Mouse (Mus musculus) lung, embryonic 16.5 days (tissue): ENCODE results near the gene Inka2. TPM values are rescaled to one million over a fixed set of nuclear protein-coding genes. Genes with fewer than 3 reads are reported as not detected.

Source experiments
- ATAC-seq: fragments of 200-750 bp; cut with Nextera tagmentation; 2 replicates; pipeline ENCODE4 v1.8.0; 2017; ENCODE audit warnings: low read depth, mild to moderate bottlenecking, moderate library complexity
- H3K27ac ChIP-seq: fragments of 300-500 bp; sonication (generic); 2 replicates; pipeline ENCODE4 v1.5.1; 2014; ENCODE audit warnings: mild to moderate bottlenecking, control low read depth, low read length
- H3K27me3 ChIP-seq: fragments of 300-500 bp; sonication (generic); 2 replicates; pipeline ENCODE4 v1.6.1; 2014; ENCODE audit warnings: low read depth, low read length, mixed read lengths; ENCODE audit not compliant: control insufficient read depth, insufficient read depth
- H3K36me3 ChIP-seq: fragments of 300-500 bp; sonication (generic); 2 replicates; pipeline ENCODE4 v1.6.1; 2014; ENCODE audit warnings: low read length; ENCODE audit not compliant: control insufficient read depth, insufficient read depth
- H3K4me1 ChIP-seq: fragments of 300-500 bp; sonication (generic); replicated peaks from 2 replicates; pipeline ENCODE4 v1.6.1; 2014; ENCODE audit warnings: low read length, mixed read lengths; ENCODE audit not compliant: control insufficient read depth, insufficient read depth
- H3K4me2 ChIP-seq: fragments of 300-500 bp; sonication (generic); 2 replicates; pipeline ENCODE4 v1.6.1; 2014; ENCODE audit warnings: low read depth, low read length, control low read depth
- H3K4me3 ChIP-seq: fragments of 300-500 bp; sonication (generic); 2 replicates; pipeline ENCODE4 v1.5.1; 2014; ENCODE audit warnings: mild to moderate bottlenecking, low read length, control low read depth
- H3K9ac ChIP-seq: fragments of 300-500 bp; sonication (generic); 2 replicates; pipeline ENCODE4 v1.6.1; 2014; ENCODE audit warnings: low read length, control low read depth
- H3K9me3 ChIP-seq: fragments of 300-500 bp; sonication (generic); 2 replicates; pipeline ENCODE4 v1.6.1; 2016; ENCODE audit warnings: low read length; ENCODE audit not compliant: control insufficient read depth
- WGBS: fragments of 180-500 bp; shearing (Covaris S2); extraction: QIAGEN DNeasy Blood & Tissue Kit; methylation state at CpG from one replicate; pipeline ENCODE4 v1.1.7; 2014; 5-methylcytosine and 5-hydroxymethylcytosine counted together
- polyA plus RNA-seq: library from polyadenylated mRNA; unstranded; fragments of >200 nt; fragmentation: Nextera tagmentation; extraction: Ambion mirVana; gene quantifications from 2 replicates; pipeline ENCODE4 v1.2.1, GENCODE M21; 2015

Gene Inka2
- polyA plus RNA-seq = 2.4 and 2.5 TPM in 2 replicates

DNA sequence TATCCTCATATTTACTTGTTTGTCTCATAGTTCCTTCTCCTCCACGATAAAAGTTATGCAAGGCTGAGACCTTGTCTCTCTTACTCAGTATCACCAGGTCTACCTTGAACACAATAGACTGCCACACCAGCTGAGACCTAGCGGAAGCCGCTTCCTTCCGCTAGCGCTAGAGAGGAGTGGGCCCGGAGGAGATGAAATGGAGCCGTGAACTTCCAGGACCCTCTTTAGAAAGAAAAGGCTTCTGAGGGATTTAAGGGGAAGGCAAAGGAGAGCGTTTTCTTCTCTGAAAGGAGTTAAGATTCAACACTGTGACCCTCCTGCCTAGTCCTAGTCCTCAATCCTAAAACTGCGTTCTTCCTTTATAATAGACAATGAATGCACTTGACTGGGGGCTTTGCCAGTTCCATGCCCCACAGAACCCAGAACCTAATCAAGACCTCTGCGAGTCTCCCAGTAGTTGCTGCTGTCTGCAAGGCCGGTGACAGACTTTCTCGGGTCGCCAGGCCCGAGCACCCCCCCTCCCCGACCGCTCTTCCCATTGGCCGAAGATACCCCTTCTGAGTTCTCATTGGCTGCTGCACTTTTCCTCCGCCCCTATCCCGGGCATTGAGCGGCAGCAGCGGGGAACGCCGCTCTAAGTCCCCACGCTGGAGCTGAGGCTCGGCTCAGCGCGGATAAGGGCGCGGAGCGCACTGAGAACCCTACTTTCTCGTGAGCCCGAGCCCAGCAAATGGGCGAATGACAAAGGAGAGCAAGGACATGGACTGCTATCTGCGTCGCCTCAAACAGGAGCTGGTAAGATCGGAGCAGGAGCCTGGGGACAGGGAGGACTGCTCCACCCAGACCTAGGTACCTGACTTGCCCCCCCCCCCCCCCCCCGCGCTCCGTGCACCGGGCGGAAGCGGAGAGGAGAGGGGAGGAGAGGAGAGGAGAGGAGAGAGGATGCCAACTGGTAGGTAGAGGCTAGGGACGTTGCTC, at the start of gene Inka2:
Gene Inka2, plus strand, starts transcription at position 569 of the 978 bp plus-strand sequence.
- Histone ChIP-seq H3K4me1 (peaks cover 35% of the 10 kb centered on the region), H3K4me2 (peak within 1 kb of the TSS; percentile 99), H3K9ac (peak within 1 kb of the TSS; percentile 71), H3K27me3 (no peaks in the 10 kb centered on the region), H3K27ac (peak within 1 kb of the TSS; percentile 62), H3K36me3 (no peaks in the 10 kb centered on the region), H3K4me3 (peak within 1 kb of the TSS; percentile 63), H3K9me3 (no peaks in the 10 kb centered on the region)
- WGBS = 5% methylated on average over 37 of the region's 43 CpGs
- ATAC-seq = peak; percentile 94

DNA sequence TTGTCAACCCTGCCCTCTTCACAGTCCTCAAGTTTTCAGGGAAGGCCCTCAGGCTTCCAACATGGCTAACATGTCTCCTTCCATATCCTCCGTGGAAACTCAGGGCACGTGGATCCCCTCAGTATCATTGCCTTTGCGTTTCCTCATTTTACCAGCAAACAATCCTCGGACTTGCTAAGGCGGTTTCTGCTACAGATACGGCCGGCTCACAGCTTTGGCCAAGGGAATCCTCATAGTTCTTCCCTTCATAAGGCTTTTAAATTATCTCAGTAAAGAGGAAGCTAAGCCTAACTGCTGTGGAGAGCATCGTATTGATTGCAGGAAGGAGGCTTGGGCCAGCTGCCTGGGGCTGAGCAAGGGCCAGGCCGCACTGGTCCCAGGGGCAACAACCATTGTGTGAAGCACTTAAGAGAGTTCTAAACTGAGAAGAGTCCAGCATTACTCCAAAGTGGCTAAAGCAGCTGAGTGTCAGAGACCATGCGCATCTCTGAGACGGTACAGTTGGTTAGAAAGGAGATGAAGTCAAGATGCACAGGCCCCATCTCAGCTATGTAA, 49.3 kb upstream of the Inka2 start:
- Histone ChIP-seq H3K9me3 (no peaks in the 10 kb centered on the region), H3K4me1 (no peaks in the 10 kb centered on the region), H3K36me3 (no peaks in the 10 kb centered on the region), H3K9ac (no peak overlapping the region), H3K27ac (no peak overlapping the region), H3K4me2 (no peak overlapping the region), H3K27me3 (no peaks in the 10 kb centered on the region), H3K4me3 (no peak overlapping the region)
- WGBS = 89% methylated on average over 11 of the region's 11 CpGs
- no peak for ATAC-seq

DNA sequence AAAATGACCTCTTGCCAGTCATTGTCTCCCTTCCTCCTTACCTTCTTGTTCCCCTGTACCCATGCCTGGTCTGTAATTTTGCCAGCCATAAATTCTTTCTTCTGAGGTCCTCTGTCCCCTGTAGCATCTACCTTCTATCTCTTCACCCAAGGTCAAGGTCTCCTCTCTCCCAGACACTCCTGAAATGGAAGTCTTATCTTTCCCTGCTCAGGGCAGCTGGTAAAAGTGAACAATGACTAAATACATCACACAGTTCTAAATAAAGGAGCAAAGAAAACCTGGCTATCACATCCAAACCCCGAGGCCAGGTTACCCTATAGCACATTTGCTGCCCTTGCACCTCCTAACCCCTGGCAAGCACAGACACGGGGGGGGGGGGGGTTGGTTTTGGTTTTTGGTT, 43.9 kb upstream of the Inka2 start:
- Histone ChIP-seq H3K4me1 (no peaks in the 10 kb centered on the region), H3K27ac (no peak overlapping the region), H3K9me3 (no peaks in the 10 kb centered on the region), H3K36me3 (no peaks in the 10 kb centered on the region), H3K27me3 (no peaks in the 10 kb centered on the region), H3K4me2 (no peak overlapping the region), H3K9ac (no peak overlapping the region), H3K4me3 (no peak overlapping the region)
- no peak for ATAC-seq
- WGBS = 40% methylated on average over 2 of the region's 2 CpGs

DNA sequence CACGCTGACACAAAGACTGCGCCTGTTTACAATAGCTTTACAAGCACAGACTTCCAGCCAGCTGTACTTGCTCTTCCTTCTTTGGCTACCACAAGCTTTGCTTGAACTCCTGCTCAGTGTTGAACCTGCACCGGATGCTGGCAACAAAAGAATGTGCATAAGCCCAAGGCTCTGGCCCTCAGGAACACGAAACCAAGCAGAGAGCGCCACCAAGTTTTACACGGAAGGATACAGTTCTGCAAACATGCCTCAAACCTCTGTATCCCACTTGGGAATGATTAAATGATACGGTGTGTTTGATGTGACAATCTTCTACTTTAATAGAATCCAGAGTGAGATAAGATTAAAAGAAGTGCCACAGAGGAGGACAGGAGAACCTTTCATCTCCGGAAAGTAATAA, 41.4 kb upstream of the Inka2 start:
- 45% methylated on average over 8 of the region's 8 CpGs for WGBS
- Histone ChIP-seq H3K27ac (no peak overlapping the region), H3K4me2 (no peak overlapping the region), H3K9ac (no peak overlapping the region), H3K9me3 (no peaks in the 10 kb centered on the region), H3K36me3 (no peaks in the 10 kb centered on the region), H3K27me3 (no peaks in the 10 kb centered on the region), H3K4me3 (no peak overlapping the region), H3K4me1 (no peaks in the 10 kb centered on the region)
- ATAC-seq = no peak

DNA sequence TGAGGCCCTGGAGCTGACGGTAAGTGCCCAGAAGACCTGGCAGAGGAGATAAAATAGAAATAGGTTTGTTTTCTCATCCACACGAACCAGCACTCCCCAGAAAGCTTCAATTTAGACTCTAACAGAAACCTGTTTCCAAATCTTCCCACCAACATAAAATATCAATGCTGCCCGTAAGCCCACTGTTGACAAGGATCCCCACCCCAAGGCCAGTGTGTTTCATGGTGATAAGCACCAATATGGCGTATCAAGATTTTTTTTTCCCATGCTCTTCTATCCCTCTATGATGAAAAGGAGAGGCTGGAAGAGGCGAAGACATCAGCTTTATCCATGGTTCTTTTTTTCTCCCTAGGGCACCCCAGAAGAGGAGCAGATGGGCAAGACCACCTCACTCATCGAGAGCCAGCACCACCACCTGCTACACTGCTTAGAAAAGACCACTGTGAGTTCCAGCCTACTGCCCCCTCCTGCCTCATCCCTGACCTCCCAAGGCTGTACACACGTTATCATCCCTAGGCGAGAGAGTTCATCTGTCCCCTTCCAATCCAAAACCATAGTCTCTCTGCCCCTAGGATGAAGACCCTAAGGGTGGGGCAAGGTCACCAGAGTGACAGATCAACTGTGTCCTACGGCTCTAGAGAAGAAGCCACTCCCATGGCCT, 39.2 kb upstream of the Inka2 start:
- no peaks in the 10 kb centered on the region for H3K27me3 ChIP-seq
- no peak overlapping the region for H3K4me3 ChIP-seq
- H3K4me1 ChIP-seq = no peaks in the 10 kb centered on the region
- WGBS = 72% methylated on average over 9 of the region's 9 CpGs
- no peaks in the 10 kb centered on the region for H3K9me3 ChIP-seq
- no peak for ATAC-seq
- no peak overlapping the region for H3K4me2 ChIP-seq
- H3K27ac ChIP-seq = no peak overlapping the region
- no peaks in the 10 kb centered on the region for H3K36me3 ChIP-seq
- no peak overlapping the region for H3K9ac ChIP-seq

DNA sequence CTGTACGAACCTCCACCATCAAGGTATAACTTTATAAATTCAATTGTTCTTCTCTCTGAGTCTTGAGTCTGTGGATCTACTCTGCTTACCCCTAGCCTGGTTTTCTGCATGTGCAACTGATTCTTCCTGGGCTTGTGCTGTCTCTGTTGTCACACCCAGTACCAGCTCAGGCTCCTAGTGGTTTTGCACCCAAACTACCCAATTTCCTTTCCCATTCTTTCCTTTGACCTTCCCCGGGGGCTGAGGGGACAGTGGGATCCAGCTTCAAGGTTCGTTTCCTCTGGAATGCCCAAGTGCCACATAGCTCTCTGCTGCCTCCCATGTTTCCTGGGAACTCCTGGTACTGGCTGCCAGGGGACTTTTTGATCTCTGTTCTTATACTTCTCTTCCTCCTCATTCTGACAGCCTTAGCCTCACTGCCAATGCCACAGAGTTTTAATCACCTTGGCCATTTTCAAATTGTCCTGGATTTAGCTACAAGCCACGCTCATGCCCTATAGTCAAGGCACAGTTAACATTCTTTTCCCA, 37.3 kb upstream of the Inka2 start:
- Histone ChIP-seq H3K9ac (no peak overlapping the region), H3K9me3 (no peaks in the 10 kb centered on the region), H3K4me1 (no peaks in the 10 kb centered on the region), H3K4me3 (no peak overlapping the region), H3K36me3 (no peaks in the 10 kb centered on the region), H3K27me3 (no peaks in the 10 kb centered on the region), H3K27ac (no peak overlapping the region), H3K4me2 (no peak overlapping the region)
- no peak for ATAC-seq
- 60% methylated on average over 4 of the region's 4 CpGs for WGBS

DNA sequence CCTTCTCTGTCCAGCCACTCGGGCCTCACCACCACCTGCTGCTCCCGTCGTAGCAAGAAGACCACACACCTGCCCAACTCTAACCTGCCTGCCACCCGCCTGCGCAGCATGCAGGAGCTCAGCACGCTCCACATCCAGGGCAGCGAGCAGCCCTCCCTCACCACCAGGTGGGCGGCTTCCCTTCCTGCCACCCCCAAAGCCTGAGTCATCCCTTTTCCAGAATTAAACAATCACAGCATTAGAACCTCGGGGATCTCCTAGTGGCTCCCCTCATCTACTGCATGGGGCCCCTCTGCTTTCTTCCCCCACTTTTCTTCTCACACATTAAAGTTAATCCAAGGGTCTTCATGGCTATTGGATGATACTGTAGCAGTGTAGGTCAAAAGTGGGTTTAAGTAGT, 36.2 kb upstream of the Inka2 start:
- Histone ChIP-seq H3K4me3 (no peak overlapping the region), H3K36me3 (no peaks in the 10 kb centered on the region), H3K27ac (no peak overlapping the region), H3K27me3 (no peaks in the 10 kb centered on the region), H3K9me3 (no peaks in the 10 kb centered on the region), H3K4me1 (no peaks in the 10 kb centered on the region), H3K9ac (no peak overlapping the region), H3K4me2 (no peak overlapping the region)
- WGBS = 27% methylated on average over 9 of the region's 9 CpGs
- no peak for ATAC-seq

DNA sequence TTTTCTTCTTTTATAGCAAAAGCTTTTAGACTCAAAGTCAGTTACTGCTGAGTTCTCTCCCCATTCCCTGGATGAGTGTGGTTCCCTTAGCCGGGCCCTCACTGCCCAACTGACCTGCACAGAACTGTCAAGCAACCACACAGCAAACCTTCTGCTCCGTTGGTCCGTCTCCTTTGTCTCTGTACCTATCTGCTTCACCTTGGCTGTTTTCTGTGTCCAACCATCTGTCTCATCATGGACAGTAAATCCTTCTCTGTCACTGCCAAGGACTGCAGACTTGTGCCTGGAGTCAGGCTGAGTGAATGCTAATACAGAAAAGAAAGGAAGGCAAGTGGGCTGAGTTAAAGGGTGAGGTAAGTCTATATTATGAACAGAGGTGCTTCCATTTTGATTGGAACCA, 34.6 kb upstream of the Inka2 start:
- no peak overlapping the region for H3K4me2 ChIP-seq

DNA sequence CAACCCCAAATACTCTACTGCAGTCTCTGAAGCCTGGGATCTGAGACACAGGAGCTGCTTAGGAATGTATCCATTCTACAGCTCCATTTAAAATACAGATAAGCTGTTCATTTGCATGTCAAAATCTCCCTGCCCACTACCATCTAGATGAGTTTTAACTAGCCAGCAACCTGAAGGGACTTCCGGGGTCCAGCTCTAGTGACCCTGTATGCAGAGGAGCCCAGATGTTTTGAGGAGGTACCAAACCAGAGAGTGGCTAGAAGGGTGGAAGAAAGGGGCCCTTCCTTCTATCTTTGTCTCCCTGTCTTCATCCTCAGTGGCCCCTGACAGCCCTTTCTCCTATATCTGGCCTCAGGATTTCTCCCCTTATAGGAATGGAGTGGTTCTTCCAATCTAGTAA, 33.6 kb upstream of the Inka2 start:
- ATAC-seq = no peak
- Histone ChIP-seq H3K36me3 (no peaks in the 10 kb centered on the region), H3K9ac (no peak overlapping the region), H3K4me3 (no peak overlapping the region), H3K27me3 (no peaks in the 10 kb centered on the region), H3K4me2 (no peak overlapping the region), H3K27ac (no peak overlapping the region), H3K9me3 (no peaks in the 10 kb centered on the region), H3K4me1 (no peaks in the 10 kb centered on the region)
- WGBS = 81% methylated on average over 1 of the region's 1 CpGs

More for the DNA sequence above, 34.6 kb upstream of the Inka2 start:
- Histone ChIP-seq H3K9me3 (no peaks in the 10 kb centered on the region), H3K27me3 (no peaks in the 10 kb centered on the region), H3K27ac (no peak overlapping the region), H3K9ac (no peak overlapping the region), H3K4me3 (no peak overlapping the region), H3K4me1 (no peaks in the 10 kb centered on the region), H3K36me3 (no peaks in the 10 kb centered on the region)
- no peak for ATAC-seq
- WGBS = 84% methylated on average over 3 of the region's 3 CpGs
